In the genomic region with DNA sequence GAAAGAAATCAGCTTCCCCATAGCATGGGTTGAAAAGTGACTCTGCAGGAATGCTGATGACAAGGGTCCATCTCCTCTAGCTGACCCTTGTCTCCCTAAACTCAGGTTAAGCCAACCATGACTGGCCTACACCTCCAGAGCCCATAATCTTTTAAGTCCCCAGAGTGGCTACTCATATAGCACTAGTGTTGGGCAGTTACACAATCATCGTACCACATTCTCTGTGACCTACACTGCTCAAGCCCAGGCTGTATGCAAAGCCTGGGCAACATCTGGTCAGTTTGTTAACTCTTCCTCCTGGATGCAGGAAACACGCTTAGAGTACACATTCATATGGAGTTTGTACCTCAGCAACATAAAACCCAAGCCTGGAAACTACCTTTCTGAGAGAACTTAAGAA, we compare ENCODE assay signal across 5 mouse cellular contexts.
"Had no signal": no experiment of that assay in that cellular context is flagged by ENCODE, and none has a peak within 500 bp of the region (broad histone marks: within the 10 kb centered on the region; RNA-seq: fewer than 3 reads in every experiment).

No protein-coding gene starts in this region.

- H3K27ac ChIP-seq: layer of hippocampus, adult 2 months; liver, embryonic 15.5 days; midbrain, embryonic 10.5 days; neural tube, embryonic 13.5 days had no signal

- H3K36me3 ChIP-seq: liver, embryonic 15.5 days; midbrain, embryonic 10.5 days; neural tube, embryonic 13.5 days had no signal

- H3K9me3 ChIP-seq: liver, embryonic 15.5 days; midbrain, embryonic 10.5 days; neural tube, embryonic 13.5 days had no signal

- H3K4me2 ChIP-seq: liver, embryonic 11.5 days; liver, embryonic 15.5 days; neural tube, embryonic 13.5 days had no signal

- H3K4me1 ChIP-seq: liver, embryonic 15.5 days had no signal

- H3K9ac ChIP-seq: liver, embryonic 15.5 days; neural tube, embryonic 13.5 days had no signal

- H3K27me3 ChIP-seq: liver, embryonic 15.5 days; neural tube, embryonic 13.5 days had no signal

- H3K4me3 ChIP-seq: layer of hippocampus, adult 2 months; liver, embryonic 15.5 days; midbrain, embryonic 10.5 days; neural tube, embryonic 13.5 days had no signal
